Mouse (Mus musculus): ENCODE data around the gene Rbm18. TPM values are rescaled to one million over a fixed set of nuclear protein-coding genes. Genes with fewer than 3 reads are reported as not detected.
A peak's percentile ranks its signal among the peaks of the same experiment; 100 is the strongest.

Gene Rbm18
- total RNA-seq, 1 experiment = 22.1 TPM

- H3K4me3 ChIP-seq (ENCODE audit: insufficient read depth in 1 of 2, low read depth in 1 of 2, low read length in 2 of 2, poor library complexity in 1 of 2, severe bottlenecking in 1 of 2) = no peak overlapping the region
- DNase-seq (ENCODE audit: low read depth, low spot score) = no peak
- H3K9me3 ChIP-seq (ENCODE audit: control insufficient read depth, insufficient read depth, low read depth, low read length) = no peaks in the 10 kb centered on the region
- H3K4me1 ChIP-seq (ENCODE audit: control insufficient read depth in 2 of 2, insufficient read depth in 2 of 2, low read length in 2 of 2, poor library complexity in 1 of 2) = peaks cover 0 to 3% of the 10 kb centered on the region in 2 experiments; a peak in 1 of 4 replicates
- H3K9ac ChIP-seq (ENCODE audit: insufficient read depth, low read depth, low read length, poor library complexity, severe bottlenecking) = no peak overlapping the region
- no peak for TF ChIP-seq MAFK (IDR thresholded peaks at IDR 0.05; ENCODE audit: insufficient read depth, low read depth, low read length)
- TF ChIP-seq HCFC1 (IDR thresholded peaks at IDR 0.05; ENCODE audit: borderline replicate concordance, insufficient read depth, low read length) = no peak
- TF ChIP-seq ZNF384 (IDR thresholded peaks at IDR 0.05; ENCODE audit: low read depth, low read length) = no peak
- no peak for TF ChIP-seq CHD2 (IDR thresholded peaks at IDR 0.05; ENCODE audit: low read depth, low read length)
- no peak for TF ChIP-seq ZC3H11A (IDR thresholded peaks at IDR 0.05; ENCODE audit: borderline replicate concordance, low read depth, low read length)
- no peaks in the 10 kb centered on the region for H3K36me3 ChIP-seq (ENCODE audit: control insufficient read depth, insufficient read depth, low read length, poor library complexity, severe bottlenecking)
- in situ Hi-C loops (cut with MboI; ENCODE audit: low sequenced_read_pairs in 2 of 2, unreplicated experiment in 2 of 2) = no loop called here
- H3K27ac ChIP-seq (ENCODE audit: insufficient read depth, low read depth, low read length, poor library complexity, severe bottlenecking) = no peak overlapping the region
Observed at GRCm38 (mm10) chr2:36093301-36093700, 43.3 kb downstream of the Rbm18 start.

- Histone ChIP-seq H3K9me3 (ENCODE audit: control insufficient read depth, insufficient read depth, low read depth, low read length) (no peaks in the 10 kb centered on the region), H3K4me3 (ENCODE audit: insufficient read depth in 1 of 2, low read depth in 1 of 2, low read length in 2 of 2, poor library complexity in 1 of 2, severe bottlenecking in 1 of 2) (no peak overlapping the region), H3K4me1 (ENCODE audit: control insufficient read depth in 2 of 2, insufficient read depth in 2 of 2, low read length in 2 of 2, poor library complexity in 1 of 2) (peaks cover 0 to 3% of the 10 kb centered on the region in 2 experiments; a peak in 1 of 4 replicates), H3K27ac (ENCODE audit: insufficient read depth, low read depth, low read length, poor library complexity, severe bottlenecking) (no peak overlapping the region), H3K36me3 (ENCODE audit: control insufficient read depth, insufficient read depth, low read length, poor library complexity, severe bottlenecking) (no peaks in the 10 kb centered on the region), H3K9ac (ENCODE audit: insufficient read depth, low read depth, low read length, poor library complexity, severe bottlenecking) (no peak overlapping the region)
- DNase-seq (ENCODE audit: low read depth, low spot score) = no peak
- in situ Hi-C loops (cut with MboI; ENCODE audit: low sequenced_read_pairs in 2 of 2, unreplicated experiment in 2 of 2) = no loop called here
- TF ChIP-seq ZC3H11A (IDR thresholded peaks at IDR 0.05; ENCODE audit: borderline replicate concordance, low read depth, low read length) (no peak), CHD2 (IDR thresholded peaks at IDR 0.05; ENCODE audit: low read depth, low read length) (no peak), ZNF384 (IDR thresholded peaks at IDR 0.05; ENCODE audit: low read depth, low read length) (no peak), MAFK (IDR thresholded peaks at IDR 0.05; ENCODE audit: insufficient read depth, low read depth, low read length) (no peak), HCFC1 (IDR thresholded peaks at IDR 0.05; ENCODE audit: borderline replicate concordance, insufficient read depth, low read length) (no peak)
Observed at GRCm38 (mm10) chr2:36092748-36093147, 43.8 kb downstream of the Rbm18 start.

- in situ Hi-C loops (cut with MboI; ENCODE audit: low sequenced_read_pairs in 2 of 2, unreplicated experiment in 2 of 2) = no loop called here
- TF ChIP-seq ZNF384 (IDR thresholded peaks at IDR 0.05; ENCODE audit: low read depth, low read length) (no peak), MAFK (IDR thresholded peaks at IDR 0.05; ENCODE audit: insufficient read depth, low read depth, low read length) (no peak), CHD2 (IDR thresholded peaks at IDR 0.05; ENCODE audit: low read depth, low read length) (no peak), HCFC1 (IDR thresholded peaks at IDR 0.05; ENCODE audit: borderline replicate concordance, insufficient read depth, low read length) (no peak), ZC3H11A (IDR thresholded peaks at IDR 0.05; ENCODE audit: borderline replicate concordance, low read depth, low read length) (no peak)
- Histone ChIP-seq H3K9me3 (ENCODE audit: control insufficient read depth, insufficient read depth, low read depth, low read length) (no peaks in the 10 kb centered on the region), H3K9ac (ENCODE audit: insufficient read depth, low read depth, low read length, poor library complexity, severe bottlenecking) (peak overlapping the region; percentile 56), H3K4me1 (ENCODE audit: control insufficient read depth in 2 of 2, insufficient read depth in 2 of 2, low read length in 2 of 2, poor library complexity in 1 of 2) (peaks cover 0 to 3% of the 10 kb centered on the region in 2 experiments; a peak in 1 of 4 replicates), H3K4me3 (ENCODE audit: insufficient read depth in 1 of 2, low read depth in 1 of 2, low read length in 2 of 2, poor library complexity in 1 of 2, severe bottlenecking in 1 of 2) (peak overlapping the region; percentile 70 to 83), H3K36me3 (ENCODE audit: control insufficient read depth, insufficient read depth, low read length, poor library complexity, severe bottlenecking) (no peaks in the 10 kb centered on the region), H3K27ac (ENCODE audit: insufficient read depth, low read depth, low read length, poor library complexity, severe bottlenecking) (no peak overlapping the region)
- peak; percentile 95 for DNase-seq (ENCODE audit: low read depth, low spot score)
Observed at GRCm38 (mm10) chr2:36090853-36091741, 45.5 kb downstream of the Rbm18 start.

GRCm38 (mm10) chr2:36089190-36089589 lies 47.4 kb downstream of the Rbm18 start:
- no peaks in the 10 kb centered on the region for H3K36me3 ChIP-seq (ENCODE audit: control insufficient read depth, insufficient read depth, low read length, poor library complexity, severe bottlenecking)
- no peak for DNase-seq (ENCODE audit: low read depth, low spot score)
- in situ Hi-C loops (cut with MboI; ENCODE audit: low sequenced_read_pairs in 2 of 2, unreplicated experiment in 2 of 2) = no loop called here
- TF ChIP-seq ZC3H11A (IDR thresholded peaks at IDR 0.05; ENCODE audit: borderline replicate concordance, low read depth, low read length) = no peak
- TF ChIP-seq CHD2 (IDR thresholded peaks at IDR 0.05; ENCODE audit: low read depth, low read length) = no peak
- no peak for TF ChIP-seq MAFK (IDR thresholded peaks at IDR 0.05; ENCODE audit: insufficient read depth, low read depth, low read length)
- no peak for TF ChIP-seq HCFC1 (IDR thresholded peaks at IDR 0.05; ENCODE audit: borderline replicate concordance, insufficient read depth, low read length)
- no peak for TF ChIP-seq ZNF384 (IDR thresholded peaks at IDR 0.05; ENCODE audit: low read depth, low read length)
- no peak overlapping the region for H3K9ac ChIP-seq (ENCODE audit: insufficient read depth, low read depth, low read length, poor library complexity, severe bottlenecking)
- no peaks in the 10 kb centered on the region for H3K9me3 ChIP-seq (ENCODE audit: control insufficient read depth, insufficient read depth, low read depth, low read length)
- peaks cover 0 to 3% of the 10 kb centered on the region in 2 experiments; a peak in 1 of 4 replicates for H3K4me1 ChIP-seq (ENCODE audit: control insufficient read depth in 2 of 2, insufficient read depth in 2 of 2, low read length in 2 of 2, poor library complexity in 1 of 2)
- no peak overlapping the region for H3K4me3 ChIP-seq (ENCODE audit: insufficient read depth in 1 of 2, low read depth in 1 of 2, low read length in 2 of 2, poor library complexity in 1 of 2, severe bottlenecking in 1 of 2)
- no peak overlapping the region for H3K27ac ChIP-seq (ENCODE audit: insufficient read depth, low read depth, low read length, poor library complexity, severe bottlenecking)
